Mouse (Mus musculus): ENCODE data around the gene Man2a1. TPM values are rescaled to one million over a fixed set of nuclear protein-coding genes. Genes with fewer than 3 reads are reported as not detected.

The Man2a1 gene
- polyA plus RNA-seq, 1 experiment from 2014 or later = 5.7 TPM

DNA sequence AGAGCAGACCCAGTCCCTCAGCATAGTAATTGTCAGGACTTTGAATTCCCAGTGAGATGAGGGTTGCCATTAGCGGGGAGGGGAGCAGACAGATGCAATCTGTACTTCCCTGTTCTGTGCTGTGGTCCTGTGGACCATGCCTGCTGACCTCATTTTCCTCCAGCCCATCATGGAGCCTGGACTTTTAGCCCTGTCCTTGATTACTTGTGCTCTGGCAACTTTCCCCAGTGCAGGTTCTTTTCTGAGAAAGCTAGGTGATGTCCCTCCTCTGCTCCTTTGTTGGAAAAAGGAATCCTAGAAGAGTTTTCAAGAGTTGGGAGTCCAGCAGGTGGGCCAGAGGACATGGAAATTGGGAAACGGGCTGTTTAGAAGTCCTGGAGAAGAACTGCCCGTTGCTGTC is 40.8 kb downstream of the Man2a1 start:
- Histone ChIP-seq H3K4me2 (replicated peaks) (no peak overlapping the region), H3K4me3 (replicated peaks) (no peak overlapping the region), H3K27me3 (no peaks in the 10 kb centered on the region), H3K36me3 (0 out of 2 replicates have a peak, but pooled peaks cover 6% of the 10 kb centered on the region), H3K27ac (no peak overlapping the region), H3K4me1 (replicated peaks) (peaks cover 11% of the 10 kb centered on the region), H3K9ac (replicated peaks) (no peak overlapping the region), H3K9me3 (no peaks in the 10 kb centered on the region)
- WGBS = 81% methylated on average over 3 of the region's 3 CpGs
- no peak for ATAC-seq

DNA sequence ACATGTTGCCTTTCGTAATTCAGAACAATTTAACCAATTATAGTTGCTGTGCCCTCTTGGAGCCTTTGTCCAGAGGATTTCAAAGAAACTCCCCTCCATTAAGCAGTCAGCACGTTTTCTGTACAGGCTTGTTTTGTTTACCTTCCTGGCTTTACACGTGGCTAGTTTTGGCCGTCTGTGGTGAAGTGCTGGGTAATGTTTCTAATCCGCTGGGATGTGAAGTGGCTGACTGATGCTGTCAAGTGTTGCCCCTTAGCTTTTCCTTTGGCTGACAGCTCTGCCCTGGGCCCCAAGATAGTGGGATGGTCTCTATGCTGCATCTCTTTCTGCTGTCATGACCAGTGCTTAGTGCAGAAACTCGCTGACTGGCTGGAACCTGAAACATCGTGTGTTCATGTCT is 43.1 kb downstream of the Man2a1 start:
- no peak overlapping the region for H3K4me3 ChIP-seq (replicated peaks)
- H3K36me3 ChIP-seq = 0 out of 2 replicates have a peak, but pooled peaks cover 6% of the 10 kb centered on the region
- no peaks in the 10 kb centered on the region for H3K27me3 ChIP-seq
- H3K27ac ChIP-seq = no peak overlapping the region
- WGBS = 24% methylated on average over 7 of the region's 7 CpGs
- H3K4me2 ChIP-seq (replicated peaks) = no peak overlapping the region
- no peak overlapping the region for H3K9ac ChIP-seq (replicated peaks)
- peaks cover 11% of the 10 kb centered on the region for H3K4me1 ChIP-seq (replicated peaks)
- no peaks in the 10 kb centered on the region for H3K9me3 ChIP-seq
- ATAC-seq = peak; percentile 43; the same call in 1 of the 2 replicates

DNA sequence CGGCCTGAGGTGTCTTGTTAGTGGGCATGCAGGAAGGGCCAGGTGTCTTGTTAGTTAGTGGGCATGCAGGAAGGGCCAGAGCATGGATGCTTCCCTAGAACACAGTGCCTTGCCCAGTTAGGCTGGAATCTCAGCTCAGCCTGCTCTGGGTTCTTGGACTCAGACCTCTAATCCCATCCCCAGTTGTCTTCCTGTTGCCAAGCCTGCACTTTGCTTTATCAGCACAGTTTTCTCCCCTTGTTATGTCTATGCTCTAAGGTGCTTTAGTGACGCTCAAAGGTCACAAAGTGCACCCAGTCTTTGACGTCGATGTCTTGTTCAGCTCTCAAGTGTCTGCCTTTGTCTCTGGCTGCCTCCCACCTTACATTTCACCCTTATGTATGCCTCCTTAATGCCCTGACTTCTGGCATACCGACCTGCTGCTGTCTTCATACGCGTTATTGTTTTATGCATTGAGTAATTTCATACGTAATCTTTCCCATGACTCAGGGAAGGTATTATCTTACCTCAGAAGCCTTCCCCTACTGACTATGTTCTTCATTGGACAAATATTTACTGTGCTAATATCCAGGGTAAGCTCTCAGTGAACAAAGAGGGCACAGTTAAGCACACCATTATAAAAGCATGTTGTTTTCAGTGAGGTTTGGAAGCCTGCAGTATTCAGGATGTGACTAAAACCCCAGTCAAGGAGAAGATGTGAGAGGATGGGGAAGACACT is 44.5 kb downstream of the Man2a1 start:
- no peak overlapping the region for H3K27ac ChIP-seq
- H3K36me3 ChIP-seq = no peaks in the 10 kb centered on the region
- peaks cover 11% of the 10 kb centered on the region for H3K4me1 ChIP-seq (replicated peaks)
- no peak overlapping the region for H3K4me3 ChIP-seq (replicated peaks)
- H3K27me3 ChIP-seq = no peaks in the 10 kb centered on the region
- H3K9me3 ChIP-seq = no peaks in the 10 kb centered on the region
- H3K9ac ChIP-seq (replicated peaks) = no peak overlapping the region
- no peak for ATAC-seq
- WGBS = 79% methylated on average over 8 of the region's 8 CpGs
- no peak overlapping the region for H3K4me2 ChIP-seq (replicated peaks)

- Histone ChIP-seq H3K9me3 (peaks cover 3% of the 10 kb centered on the region; the same call in 1 of the 2 replicates), H3K36me3 (peaks cover 10% of the 10 kb centered on the region), H3K4me2 (replicated peaks) (no peak overlapping the region), H3K4me1 (replicated peaks) (peaks cover 8% of the 10 kb centered on the region), H3K4me3 (replicated peaks) (no peak overlapping the region), H3K9ac (replicated peaks) (no peak overlapping the region), H3K27ac (no peak overlapping the region), H3K27me3 (no peaks in the 10 kb centered on the region)
- no peak for ATAC-seq
- WGBS = 77% methylated on average over 9 of the region's 9 CpGs
These were observed 46.9 kb downstream of the Man2a1 start for GRCm38 (mm10) chr17:64647396-64647795.

GRCm38 (mm10) chr17:64650702-64651101 is 50.2 kb downstream of the Man2a1 start:
- WGBS = 97% methylated on average over 9 of the region's 9 CpGs
- Histone ChIP-seq H3K4me1 (replicated peaks) (no peaks in the 10 kb centered on the region), H3K4me2 (replicated peaks) (no peak overlapping the region), H3K9ac (replicated peaks) (no peak overlapping the region), H3K9me3 (peaks cover 7% of the 10 kb centered on the region; the same call in 1 of the 2 replicates), H3K27me3 (no peaks in the 10 kb centered on the region), H3K4me3 (replicated peaks) (no peak overlapping the region), H3K27ac (no peak overlapping the region), H3K36me3 (peaks cover 22% of the 10 kb centered on the region)
- ATAC-seq = no peak

DNA sequence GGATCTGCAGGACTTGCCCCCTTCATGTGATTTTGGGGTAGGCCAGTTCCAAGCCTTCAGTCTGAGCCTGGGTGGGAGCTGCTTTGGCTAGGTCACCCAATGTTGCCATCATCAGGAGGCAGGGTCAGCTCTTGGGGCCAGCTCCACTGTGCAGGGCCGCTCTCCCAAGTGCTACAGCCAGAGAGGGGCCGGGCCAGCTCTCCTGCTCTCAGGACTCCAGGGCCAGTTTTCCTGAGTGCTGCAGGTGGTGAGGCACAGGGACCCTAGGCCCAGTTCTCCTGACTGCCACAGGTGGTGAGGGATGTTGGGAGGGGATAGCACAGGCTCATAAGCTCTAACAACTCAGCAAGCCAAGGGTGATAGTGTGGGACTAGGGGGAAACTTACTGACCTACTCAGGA is 53.1 kb downstream of the Man2a1 start:
- Histone ChIP-seq H3K27me3 (no peaks in the 10 kb centered on the region), H3K27ac (no peak overlapping the region), H3K9me3 (peaks cover 7% of the 10 kb centered on the region; the same call in 1 of the 2 replicates)

DNA sequence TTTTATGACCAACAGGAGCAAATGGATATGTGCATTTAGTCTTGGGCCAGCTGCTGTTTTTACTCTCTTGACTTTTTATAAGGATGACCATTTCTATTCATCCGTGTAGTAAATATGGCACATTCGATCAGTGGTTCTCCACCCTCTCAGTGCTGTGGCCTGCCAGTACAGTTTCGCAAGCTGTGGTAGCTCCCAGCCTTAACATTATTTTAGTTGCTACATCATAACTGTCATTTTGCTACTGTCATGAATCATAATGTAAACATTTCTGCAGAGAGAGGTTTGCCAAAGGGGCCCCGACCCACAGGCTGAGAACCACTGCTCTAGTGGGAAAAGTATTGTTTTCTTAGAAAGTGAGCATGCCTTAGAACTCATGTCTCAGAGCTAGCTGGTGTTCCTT is 59.1 kb downstream of the Man2a1 start:
- no peak overlapping the region for H3K27ac ChIP-seq
- no peak for ATAC-seq
- H3K9me3 ChIP-seq = no peaks in the 10 kb centered on the region
- H3K4me3 ChIP-seq (replicated peaks) = no peak overlapping the region
- no peak overlapping the region for H3K9ac ChIP-seq (replicated peaks)
- H3K27me3 ChIP-seq = no peaks in the 10 kb centered on the region
- H3K4me1 ChIP-seq (replicated peaks) = no peaks in the 10 kb centered on the region
- peaks cover 12% of the 10 kb centered on the region for H3K36me3 ChIP-seq
- H3K4me2 ChIP-seq (replicated peaks) = no peak overlapping the region
- 96% methylated on average over 4 of the region's 4 CpGs for WGBS

More for the DNA sequence above, 53.1 kb downstream of the Man2a1 start:
- no peak overlapping the region for H3K4me2 ChIP-seq (replicated peaks)
- H3K4me3 ChIP-seq (replicated peaks) = no peak overlapping the region
- no peak for ATAC-seq
- no peaks in the 10 kb centered on the region for H3K4me1 ChIP-seq (replicated peaks)
- H3K9ac ChIP-seq (replicated peaks) = no peak overlapping the region
- H3K36me3 ChIP-seq = peaks cover 22% of the 10 kb centered on the region
- 96% methylated on average over 2 of the region's 2 CpGs for WGBS

DNA sequence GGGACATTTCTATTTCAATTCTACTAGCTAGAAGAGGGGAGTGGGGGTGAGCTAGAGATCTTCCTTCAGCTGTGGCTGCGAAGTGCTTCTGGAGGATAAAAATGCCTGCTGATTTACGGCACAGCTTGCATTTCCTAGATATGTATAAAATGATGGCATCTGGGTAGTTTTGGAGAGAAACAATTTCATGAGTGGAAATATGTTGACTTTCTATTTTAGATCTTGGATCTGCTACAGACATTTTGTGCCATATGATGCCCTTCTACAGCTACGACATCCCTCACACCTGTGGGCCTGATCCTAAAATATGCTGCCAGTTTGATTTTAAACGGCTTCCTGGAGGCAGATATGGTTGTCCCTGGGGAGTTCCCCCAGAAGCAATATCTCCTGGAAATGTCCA is 66.0 kb downstream of the Man2a1 start:
- no peak overlapping the region for H3K27ac ChIP-seq
- WGBS = 93% methylated on average over 4 of the region's 4 CpGs

DNA sequence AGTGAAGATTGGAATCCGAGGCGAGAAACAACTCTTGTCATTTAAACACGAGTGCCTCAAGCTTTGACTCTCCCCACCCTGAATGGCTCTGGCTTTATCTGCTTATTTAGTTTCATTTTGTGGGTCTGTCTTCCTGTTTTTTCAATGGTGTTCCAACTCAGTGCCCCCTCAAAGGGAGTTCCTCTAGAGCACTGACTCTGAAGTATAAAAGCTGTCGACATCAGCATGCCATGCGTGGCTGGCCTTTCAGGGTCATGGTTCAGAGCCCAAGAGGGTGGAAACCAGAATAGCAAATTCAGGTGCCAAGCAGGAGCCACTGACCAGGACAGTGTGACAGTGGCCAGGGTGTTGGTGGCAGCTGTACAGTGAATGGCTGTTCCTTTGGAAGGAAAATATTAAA is 68.0 kb downstream of the Man2a1 start:
- H3K27ac ChIP-seq = no peak overlapping the region
- no peak for ATAC-seq

More for the DNA sequence above, 66.0 kb downstream of the Man2a1 start:
- no peaks in the 10 kb centered on the region for H3K4me1 ChIP-seq (replicated peaks)
- no peak overlapping the region for H3K9ac ChIP-seq (replicated peaks)
- H3K4me3 ChIP-seq (replicated peaks) = no peak overlapping the region
- H3K36me3 ChIP-seq = peaks cover 24% of the 10 kb centered on the region
- ATAC-seq = no peak
- no peaks in the 10 kb centered on the region for H3K27me3 ChIP-seq
- H3K4me2 ChIP-seq (replicated peaks) = no peak overlapping the region
- H3K9me3 ChIP-seq = no peaks in the 10 kb centered on the region

GRCm38 (mm10) chr17:64674401-64674800 is 73.9 kb downstream of the Man2a1 start:
- Histone ChIP-seq H3K9me3 (no peaks in the 10 kb centered on the region), H3K4me1 (replicated peaks) (peaks cover 8% of the 10 kb centered on the region), H3K27me3 (no peaks in the 10 kb centered on the region), H3K4me2 (replicated peaks) (no peak overlapping the region), H3K27ac (no peak overlapping the region), H3K9ac (replicated peaks) (no peak overlapping the region), H3K4me3 (replicated peaks) (no peak overlapping the region), H3K36me3 (peaks cover 42% of the 10 kb centered on the region)
- WGBS = 93% methylated on average over 1 of the region's 1 CpGs
- no peak for ATAC-seq

More for the DNA sequence above, 68.0 kb downstream of the Man2a1 start:
- WGBS = 35% methylated on average over 5 of the region's 5 CpGs
- no peaks in the 10 kb centered on the region for H3K9me3 ChIP-seq
- no peak overlapping the region for H3K4me2 ChIP-seq (replicated peaks)
- no peaks in the 10 kb centered on the region for H3K27me3 ChIP-seq
- no peaks in the 10 kb centered on the region for H3K4me1 ChIP-seq (replicated peaks)
- H3K4me3 ChIP-seq (replicated peaks) = no peak overlapping the region
- H3K36me3 ChIP-seq = peaks cover 35% of the 10 kb centered on the region
- H3K9ac ChIP-seq (replicated peaks) = no peak overlapping the region

DNA sequence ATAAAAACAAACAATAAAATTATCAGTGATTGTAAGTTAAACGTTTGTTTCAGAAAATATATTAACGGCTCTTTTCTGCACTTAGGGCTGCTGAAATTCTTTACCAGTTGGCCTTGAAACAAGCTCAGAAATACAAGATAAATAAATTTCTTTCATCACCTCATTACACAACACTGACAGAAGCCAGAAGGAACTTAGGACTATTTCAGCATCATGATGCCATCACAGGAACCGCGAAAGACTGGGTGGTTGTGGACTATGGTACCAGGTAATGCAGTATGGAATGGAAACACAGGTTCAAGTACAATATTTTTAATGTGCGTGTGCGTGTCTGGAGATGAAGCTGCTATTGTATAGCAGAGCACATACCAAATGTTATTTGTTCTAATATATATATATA is 74.4 kb downstream of the Man2a1 start:
- ATAC-seq = no peak
- Histone ChIP-seq H3K36me3 (peaks cover 36% of the 10 kb centered on the region), H3K4me2 (replicated peaks) (no peak overlapping the region), H3K4me3 (replicated peaks) (no peak overlapping the region), H3K9ac (replicated peaks) (no peak overlapping the region), H3K9me3 (no peaks in the 10 kb centered on the region), H3K27ac (no peak overlapping the region), H3K4me1 (replicated peaks) (peaks cover 8% of the 10 kb centered on the region), H3K27me3 (no peaks in the 10 kb centered on the region)
- WGBS = 96% methylated on average over 6 of the region's 6 CpGs

GRCm38 (mm10) chr17:64676735-64677469 is 76.4 kb downstream of the Man2a1 start:
- 0 out of 2 replicates have a peak overlapping the region, but pooled peaks have one; percentile 12 for H3K27ac ChIP-seq
- no peaks in the 10 kb centered on the region for H3K27me3 ChIP-seq
- ATAC-seq = peak; percentile 73
- no peak overlapping the region for H3K9ac ChIP-seq (replicated peaks)
- H3K9me3 ChIP-seq = no peaks in the 10 kb centered on the region
- 69% methylated on average over 10 of the region's 10 CpGs for WGBS
- H3K4me2 ChIP-seq (replicated peaks) = no peak overlapping the region
- peaks cover 8% of the 10 kb centered on the region for H3K4me1 ChIP-seq (replicated peaks)
- no peak overlapping the region for H3K4me3 ChIP-seq (replicated peaks)
- H3K36me3 ChIP-seq = peaks cover 21% of the 10 kb centered on the region

Data from midbrain, embryonic 13.5 days (tissue).